Mouse (Mus musculus): Measurements from ENCODE around the gene Tmub2. TPM values are rescaled to one million over a fixed set of nuclear protein-coding genes. Genes with fewer than 3 reads are reported as not detected.

Tmub2 gene
- polyA plus RNA-seq, 1 experiment = 74.1 TPM

- Histone ChIP-seq H3K4me3 (ENCODE audit: control insufficient read depth, insufficient read depth, low read length) (no peak overlapping the region), H3K27me3 (ENCODE audit: control insufficient read depth, insufficient read depth, low read length) (no peaks in the 10 kb centered on the region), H3K4me1 (replicated peaks; ENCODE audit: control insufficient read depth, insufficient read depth, low read length) (no peaks in the 10 kb centered on the region), H3K27ac (ENCODE audit: control insufficient read depth, insufficient read depth, low read length) (no peak overlapping the region), H3K36me3 (ENCODE audit: control insufficient read depth, insufficient read depth, low read length) (no peaks in the 10 kb centered on the region)
- no peak for DNase-seq
- no peak for TF ChIP-seq POLR2A (IDR thresholded peaks at IDR 0.05; ENCODE audit: control insufficient read depth, extremely low read depth, insufficient read depth, low read length, poor library complexity)
- no peak for TF ChIP-seq CTCF (IDR thresholded peaks at IDR 0.05; ENCODE audit: borderline replicate concordance, control insufficient read depth, extremely low read depth, insufficient read depth, low read length, poor library complexity)
- WGBS = 70% methylated on average over 1 of the region's 1 CpGs
These were observed 51.5 kb downstream of the Tmub2 start for GRCm38 (mm10) chr11:102336191-102336590.

DNA sequence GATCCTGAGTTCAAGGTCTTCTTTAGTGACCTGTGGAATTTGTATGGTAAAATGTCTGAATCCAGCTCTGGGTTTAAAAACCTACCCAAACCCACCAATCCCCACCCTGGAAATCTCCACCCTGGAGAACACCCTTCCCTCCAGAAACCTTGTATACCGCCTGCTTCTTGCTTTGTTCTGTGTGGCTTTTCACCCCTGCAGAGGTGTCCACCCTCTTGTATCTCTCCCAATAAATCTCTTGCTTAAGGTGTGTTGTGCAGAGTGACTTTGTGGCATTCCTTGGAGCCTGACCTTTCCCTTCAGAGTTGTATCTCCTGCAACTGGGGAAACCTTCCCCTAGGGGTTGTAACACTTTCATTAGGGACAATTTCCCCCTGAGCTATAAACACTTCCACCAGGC lies 53.2 kb downstream of the Tmub2 start:
- 91% methylated on average over 1 of the region's 1 CpGs for WGBS
- H3K27me3 ChIP-seq (ENCODE audit: control insufficient read depth, insufficient read depth, low read length) = no peaks in the 10 kb centered on the region
- H3K4me1 ChIP-seq (replicated peaks; ENCODE audit: control insufficient read depth, insufficient read depth, low read length) = no peaks in the 10 kb centered on the region
- H3K27ac ChIP-seq (ENCODE audit: control insufficient read depth, insufficient read depth, low read length) = no peak overlapping the region
- TF ChIP-seq CTCF (IDR thresholded peaks at IDR 0.05; ENCODE audit: borderline replicate concordance, control insufficient read depth, extremely low read depth, insufficient read depth, low read length, poor library complexity) = no peak
- no peak for TF ChIP-seq POLR2A (IDR thresholded peaks at IDR 0.05; ENCODE audit: control insufficient read depth, extremely low read depth, insufficient read depth, low read length, poor library complexity)
- no peak for DNase-seq
- H3K36me3 ChIP-seq (ENCODE audit: control insufficient read depth, insufficient read depth, low read length) = no peaks in the 10 kb centered on the region
- no peak overlapping the region for H3K4me3 ChIP-seq (ENCODE audit: control insufficient read depth, insufficient read depth, low read length)

DNA sequence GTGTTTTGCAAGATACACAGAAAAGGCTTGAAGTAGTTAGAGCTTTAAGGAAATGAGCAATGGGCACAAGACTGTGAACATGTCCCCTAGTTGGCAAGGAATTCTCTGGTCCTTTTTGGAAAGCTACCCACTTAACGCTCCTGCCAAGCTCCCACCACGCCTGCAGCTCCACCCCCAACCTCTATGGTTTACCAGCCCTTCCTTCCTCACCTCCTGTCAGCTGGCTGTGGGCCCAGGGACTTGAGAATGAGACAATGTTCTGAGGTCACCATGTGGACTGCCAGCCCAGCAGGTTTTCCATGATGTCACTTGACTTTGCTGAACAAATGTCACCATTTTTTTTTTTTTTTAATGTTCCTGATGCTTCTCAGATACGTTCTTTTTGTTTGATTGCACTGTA lies 53.8 kb downstream of the Tmub2 start:
- H3K27ac ChIP-seq (ENCODE audit: control insufficient read depth, insufficient read depth, low read length) = no peak overlapping the region
- 3% methylated on average over 3 of the region's 3 CpGs for WGBS
- H3K27me3 ChIP-seq (ENCODE audit: control insufficient read depth, insufficient read depth, low read length) = no peaks in the 10 kb centered on the region
- no peak overlapping the region for H3K4me3 ChIP-seq (ENCODE audit: control insufficient read depth, insufficient read depth, low read length)
- no peaks in the 10 kb centered on the region for H3K4me1 ChIP-seq (replicated peaks; ENCODE audit: control insufficient read depth, insufficient read depth, low read length)
- no peak for TF ChIP-seq CTCF (IDR thresholded peaks at IDR 0.05; ENCODE audit: borderline replicate concordance, control insufficient read depth, extremely low read depth, insufficient read depth, low read length, poor library complexity)
- no peak for TF ChIP-seq POLR2A (IDR thresholded peaks at IDR 0.05; ENCODE audit: control insufficient read depth, extremely low read depth, insufficient read depth, low read length, poor library complexity)
- H3K36me3 ChIP-seq (ENCODE audit: control insufficient read depth, insufficient read depth, low read length) = no peaks in the 10 kb centered on the region
- no peak for DNase-seq

Other genes starting within 250 kb of the Tmub2 start
- gene Cd300lg, start 243.4 kb upstream of the Tmub2 start, polyA plus RNA-seq (2012; rRNA removed) = 12.5 and 18.3 TPM in 2 replicates
- 3.7 and 3.8 TPM in 2 replicates for gene Mpp2, start 196.4 kb upstream of the Tmub2 start, polyA plus RNA-seq (2012; rRNA removed)
- 11.8 TPM in 2 replicates for gene Ppy, start 183.6 kb upstream of the Tmub2 start, polyA plus RNA-seq (2012; rRNA removed)
- 51.8 and 53.2 TPM in 2 replicates for gene Pyy, start 177.1 kb upstream of the Tmub2 start, polyA plus RNA-seq (2012; rRNA removed)
- gene Nags, start 139.4 kb upstream of the Tmub2 start, polyA plus RNA-seq (2012; rRNA removed) = 0.09 and 0.43 TPM in 2 replicates
- gene Tmem101, start 128.5 kb upstream of the Tmub2 start, polyA plus RNA-seq (2012; rRNA removed) = 26.2 and 31.3 TPM in 2 replicates
- 36.1 and 42.2 TPM in 2 replicates for gene Lsm12, start 99.6 kb upstream of the Tmub2 start, polyA plus RNA-seq (2012; rRNA removed)
- 48.6 and 56.5 TPM in 2 replicates for gene G6pc3, start 95.3 kb upstream of the Tmub2 start, polyA plus RNA-seq (2012; rRNA removed)
- 76.8 and 81.7 TPM in 2 replicates for gene Hdac5, start 54.8 kb upstream of the Tmub2 start, polyA plus RNA-seq (2012; rRNA removed)
- 13.0 and 17.7 TPM in 2 replicates for gene BC030867, start 36.0 kb upstream of the Tmub2 start, polyA plus RNA-seq (2012; rRNA removed)
- 0.12 and 0.27 TPM in 2 replicates for gene Asb16, start 16.2 kb upstream of the Tmub2 start, polyA plus RNA-seq (2012; rRNA removed)
- 89.9 TPM in 2 replicates for gene Atxn7l3, start 11.7 kb downstream of the Tmub2 start, polyA plus RNA-seq (2012; rRNA removed)
- 59.7 and 67.9 TPM in 2 replicates for gene Ubtf, start 34.8 kb downstream of the Tmub2 start, polyA plus RNA-seq (2012; rRNA removed)
- 0.11 and 0.34 TPM in 2 replicates for gene Slc4a1, start 81.3 kb downstream of the Tmub2 start, polyA plus RNA-seq (2012; rRNA removed)
- gene Rundc3a, start 108.5 kb downstream of the Tmub2 start, polyA plus RNA-seq (2012; rRNA removed) = 7.9 and 8.1 TPM in 2 replicates
- gene Slc25a39, start 123.0 kb downstream of the Tmub2 start, polyA plus RNA-seq (2012; rRNA removed) = 227 and 235 TPM in 2 replicates
- gene Grn, start 145.4 kb downstream of the Tmub2 start, polyA plus RNA-seq (2012; rRNA removed) = 151 and 160 TPM in 2 replicates
- gene Fam171a2, start 162.8 kb downstream of the Tmub2 start, polyA plus RNA-seq (2012; rRNA removed) = 2.6 and 4.7 TPM in 2 replicates
- gene Itga2b, start 185.2 kb downstream of the Tmub2 start, polyA plus RNA-seq (2012; rRNA removed) = 3.8 and 4.0 TPM in 2 replicates